Mouse (Mus musculus) yolk sac, embryonic 10.5 days (tissue): ENCODE measurements around the gene Mthfd2l.

ENCODE experiments used
- DNase-seq: peaks from one replicate; pipeline ENCODE4 v3.0.0-alpha.2; 2017; ENCODE audit warnings: low spot score

The Mthfd2l gene

GRCm38 (mm10) chr5:90930971-90931851, at the start of gene Mthfd2l:
Gene Mthfd2l (plus strand): TSS chr5:90931117.
- DNase-seq: peak; percentile 80

- DNase-seq: no peak
Measured at GRCm38 (mm10) chr5:90881682-90882081, 49.2 kb upstream of the Mthfd2l start.

- no peak for DNase-seq
Measured at GRCm38 (mm10) chr5:90882146-90882545, 48.8 kb upstream of the Mthfd2l start.

- no peak for DNase-seq
Measured at GRCm38 (mm10) chr5:90884628-90885242, 46.2 kb upstream of the Mthfd2l start.

- no peak for DNase-seq
Measured at GRCm38 (mm10) chr5:90888661-90889060, 42.3 kb upstream of the Mthfd2l start.

GRCm38 (mm10) chr5:90890519-90891463, 40.1 kb upstream of the Mthfd2l start, which contains the start of gene Cxcl1:
Gene Cxcl1 (plus strand): TSS chr5:90891241.
- DNase-seq: peak; percentile 32

GRCm38 (mm10) chr5:90891464-90891813, 39.5 kb upstream of the Mthfd2l start:
- no peak for DNase-seq

GRCm38 (mm10) chr5:90894231-90894630, 36.7 kb upstream of the Mthfd2l start:
- DNase-seq: no peak

- DNase-seq: no peak
Measured at GRCm38 (mm10) chr5:90897429-90897828, 33.5 kb upstream of the Mthfd2l start.

GRCm38 (mm10) chr5:90899308-90899707, 31.6 kb upstream of the Mthfd2l start:
- DNase-seq: no peak

GRCm38 (mm10) chr5:90900147-90900546, 30.8 kb upstream of the Mthfd2l start:
- no peak for DNase-seq

- DNase-seq: no peak
Measured at GRCm38 (mm10) chr5:90900688-90901087, 30.2 kb upstream of the Mthfd2l start.

GRCm38 (mm10) chr5:90902380-90903260, 28.3 kb upstream of the Mthfd2l start:
- no peak for DNase-seq

GRCm38 (mm10) chr5:90903339-90904020, 27.4 kb upstream of the Mthfd2l start, which contains the start of gene Cxcl2:
Gene Cxcl2 (plus strand): TSS chr5:90903871.
- no peak for DNase-seq

- DNase-seq: peak; percentile 23
Measured at GRCm38 (mm10) chr5:90908983-90909382, 21.9 kb upstream of the Mthfd2l start.

- no peak for DNase-seq
Measured at GRCm38 (mm10) chr5:90919495-90919894, 11.4 kb upstream of the Mthfd2l start.

GRCm38 (mm10) chr5:90922958-90923357, 8.0 kb upstream of the Mthfd2l start:
- no peak for DNase-seq

GRCm38 (mm10) chr5:90930546-90930945, 371 bp upstream of the Mthfd2l start:
- DNase-seq: no peak

- no peak for DNase-seq
Measured at GRCm38 (mm10) chr5:90931911-90932310, 994 bp downstream of the Mthfd2l start.

- DNase-seq: no peak
Measured at GRCm38 (mm10) chr5:90936706-90937105, 5.8 kb downstream of the Mthfd2l start.

- DNase-seq: no peak
Measured at GRCm38 (mm10) chr5:90945453-90945852, 14.5 kb downstream of the Mthfd2l start.
